Mouse (Mus musculus) lung, postnatal 36 days (tissue): ENCODE data around the gene Dus2.
A peak's percentile ranks its signal among the peaks of the same experiment; 100 is the strongest.
"Not testable (repeated sequence)": the region's sequence is repeated elsewhere in the genome, so short reads cannot be mapped to it uniquely, and the experiment has no call there.

Experiments
- DNase-seq: peaks from one replicate; pipeline ENCODE4 v3.0.0; 2022; ENCODE audit warnings: mixed read lengths

The Dus2 gene

GRCm38 (mm10) chr8:105990856-105991387 lies at the start of gene Dus2:
TSS of gene Dus2 (plus strand) at chr8:105991337.
- DNase-seq, result peak; percentile 89

- no peak for DNase-seq
Measured at GRCm38 (mm10) chr8:105942026-105942425, 49.1 kb upstream of the Dus2 start.

GRCm38 (mm10) chr8:105942542-105942941 lies 48.6 kb upstream of the Dus2 start:
- DNase-seq, result no peak

GRCm38 (mm10) chr8:105943321-105943739 lies 47.8 kb upstream of the Dus2 start, which contains the start of gene Lcat:
TSS of gene Lcat (minus strand) at chr8:105943382.
- DNase-seq, result no peak

GRCm38 (mm10) chr8:105949350-105949749 lies 41.8 kb upstream of the Dus2 start:
- DNase-seq, result peak; percentile 27

- DNase-seq, result no peak
Measured at GRCm38 (mm10) chr8:105951057-105951659, 40.0 kb upstream of the Dus2 start.

- DNase-seq, result peak; percentile 30
Measured at GRCm38 (mm10) chr8:105956556-105956955, 34.6 kb upstream of the Dus2 start.

- peak; percentile 70 for DNase-seq
Measured at GRCm38 (mm10) chr8:105957813-105958212, 33.3 kb upstream of the Dus2 start.

GRCm38 (mm10) chr8:105959350-105959749 lies 31.8 kb upstream of the Dus2 start:
- DNase-seq, result peak; percentile 61

- no peak for DNase-seq
Measured at GRCm38 (mm10) chr8:105961101-105961500, 30.0 kb upstream of the Dus2 start.

GRCm38 (mm10) chr8:105961536-105961935 lies 29.6 kb upstream of the Dus2 start:
- DNase-seq, result no peak

GRCm38 (mm10) chr8:105964506-105965265 lies 26.5 kb upstream of the Dus2 start:
- no peak for DNase-seq

- DNase-seq, result peak; percentile 56
Measured at GRCm38 (mm10) chr8:105965266-105965904, 25.8 kb upstream of the Dus2 start.

GRCm38 (mm10) chr8:105965905-105966341 lies 25.2 kb upstream of the Dus2 start, which contains the start of gene Slc12a4:
TSS of gene Slc12a4 (minus strand) at chr8:105966097.
- DNase-seq, result peak; percentile 84

GRCm38 (mm10) chr8:105966692-105967311 lies 24.3 kb upstream of the Dus2 start:
- DNase-seq, result peak; percentile 27

GRCm38 (mm10) chr8:105969367-105969766 lies 21.8 kb upstream of the Dus2 start:
- DNase-seq, result no peak

- no peak for DNase-seq
Measured at GRCm38 (mm10) chr8:105971019-105971720, 20.0 kb upstream of the Dus2 start.

- no peak for DNase-seq
Measured at GRCm38 (mm10) chr8:105975363-105975762, 15.8 kb upstream of the Dus2 start.

- DNase-seq, result no peak
Measured at GRCm38 (mm10) chr8:105979325-105979724, 11.8 kb upstream of the Dus2 start, which contains the start of gene Dpep3. TSS of gene Dpep3 (minus strand) at chr8:105979429.

- no peak for DNase-seq
Measured at GRCm38 (mm10) chr8:105981146-105981545, 10.0 kb upstream of the Dus2 start.

GRCm38 (mm10) chr8:105983406-105983805 lies 7.7 kb upstream of the Dus2 start:
- not testable (repeated sequence) for DNase-seq

GRCm38 (mm10) chr8:105988546-105988945 lies 2.6 kb upstream of the Dus2 start:
- DNase-seq, result no peak
